Mouse (Mus musculus): ENCODE measurements around the gene Zbtb7a. TPM values are rescaled to one million over a fixed set of nuclear protein-coding genes. Genes with fewer than 3 reads are reported as not detected.

Gene Zbtb7a
- polyA plus RNA-seq (2015; fragmentation: Nextera tagmentation; extraction: Ambion mirVana): 16.2 and 16.7 TPM in 2 replicates

- Histone ChIP-seq H3K9ac (peak within 1 kb of the TSS; percentile 81), H3K27me3 (replicated peaks) (peaks cover 24% of the 10 kb centered on the region)
- WGBS: under 1% methylated on average over 41 of the region's 41 CpGs
These were observed at the start of gene Zbtb7a for GRCm38 (mm10) chr10:81134966-81135681. Zbtb7a (plus strand) TSS chr10:81135220.

DNA sequence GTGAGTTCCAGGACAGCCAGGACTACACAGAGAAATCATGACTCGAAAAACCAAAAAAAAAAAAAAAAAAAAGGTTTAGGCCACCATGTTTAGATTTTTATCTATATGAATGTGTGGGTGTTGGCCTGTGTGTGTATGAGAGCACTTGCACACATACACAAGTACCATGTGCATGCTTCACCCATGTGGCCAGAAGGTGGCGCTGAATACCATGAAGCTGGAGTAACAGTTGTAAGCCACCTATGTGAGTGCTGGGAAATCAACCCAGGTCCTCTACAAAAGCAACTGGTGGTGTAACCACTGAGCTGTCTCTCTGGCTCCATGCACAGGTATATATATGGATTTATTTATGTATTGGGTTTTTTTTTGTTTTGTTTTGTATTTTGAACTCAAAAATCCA, 48.0 kb upstream of the Zbtb7a start:
- no peak for ATAC-seq (replicated peaks)
- H3K4me1 ChIP-seq: no peaks in the 10 kb centered on the region
- no peaks in the 10 kb centered on the region; the same call in 1 of the 2 replicates for H3K27me3 ChIP-seq (replicated peaks)
- no peak overlapping the region for H3K4me2 ChIP-seq
- no peak overlapping the region for H3K9ac ChIP-seq
- no peaks in the 10 kb centered on the region for H3K9me3 ChIP-seq
- no peak overlapping the region for H3K4me3 ChIP-seq
- no peak overlapping the region for H3K27ac ChIP-seq
- 58% methylated on average over 2 of the region's 2 CpGs for WGBS
- H3K36me3 ChIP-seq (replicated peaks): peaks cover 4% of the 10 kb centered on the region; the same call in 1 of the 2 replicates

More at GRCm38 (mm10) chr10:81134966-81135681, at the start of gene Zbtb7a:
- peaks cover 35% of the 10 kb centered on the region for H3K4me1 ChIP-seq
- ATAC-seq (replicated peaks): no peak
- peak within 1 kb of the TSS; percentile 90 for H3K27ac ChIP-seq
- H3K36me3 ChIP-seq (replicated peaks): no peaks in the 10 kb centered on the region
- H3K4me2 ChIP-seq: peak within 1 kb of the TSS; percentile 92
- H3K4me3 ChIP-seq: peak within 1 kb of the TSS; percentile 87
- H3K9me3 ChIP-seq: no peaks in the 10 kb centered on the region

- Histone ChIP-seq H3K4me3 (no peak overlapping the region), H3K4me2 (no peak overlapping the region), H3K27me3 (replicated peaks) (peaks cover 2% of the 10 kb centered on the region; the same call in 1 of the 2 replicates), H3K27ac (no peak overlapping the region), H3K9ac (no peak overlapping the region), H3K9me3 (no peaks in the 10 kb centered on the region), H3K36me3 (replicated peaks) (no peaks in the 10 kb centered on the region), H3K4me1 (no peaks in the 10 kb centered on the region)
- 56% methylated on average over 2 of the region's 2 CpGs for WGBS
- ATAC-seq (replicated peaks): 0 out of 2 replicates have a peak, but pooled peaks have one; percentile 43
These were observed 45.8 kb upstream of the Zbtb7a start for GRCm38 (mm10) chr10:81089216-81089615.

DNA sequence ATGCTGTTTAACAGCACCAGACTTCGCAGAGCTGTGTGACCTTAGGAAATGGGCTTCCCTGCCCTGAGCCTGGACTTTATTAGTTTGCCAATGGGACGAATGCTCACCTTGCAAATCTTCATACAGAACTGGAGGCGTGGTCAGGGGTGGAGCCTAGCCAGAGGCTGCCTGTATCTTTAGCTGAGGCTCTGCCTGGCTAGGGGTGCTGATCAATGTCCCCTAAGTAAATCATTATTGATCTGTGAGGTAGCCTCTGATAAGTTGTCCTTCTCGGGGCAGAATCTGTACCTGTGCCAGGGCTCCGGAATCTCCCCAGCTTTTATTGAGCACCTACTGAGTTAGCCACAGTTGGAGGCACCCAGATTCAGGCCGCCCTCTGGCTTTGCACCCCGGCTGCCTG, 44.4 kb upstream of the Zbtb7a start:
- Histone ChIP-seq H3K4me2 (no peak overlapping the region), H3K4me1 (no peaks in the 10 kb centered on the region), H3K36me3 (replicated peaks) (no peaks in the 10 kb centered on the region), H3K9me3 (no peaks in the 10 kb centered on the region), H3K9ac (no peak overlapping the region), H3K27me3 (replicated peaks) (peaks cover 2% of the 10 kb centered on the region; the same call in 1 of the 2 replicates), H3K27ac (no peak overlapping the region), H3K4me3 (no peak overlapping the region)
- no peak for ATAC-seq (replicated peaks)
- 79% methylated on average over 7 of the region's 7 CpGs for WGBS

- 58% methylated on average over 22 of the region's 22 CpGs for whole genome bisulfite sequencing
These were observed 42.4 kb upstream of the Zbtb7a start for GRCm38 (mm10) chr10:81092465-81093250.

GRCm38 (mm10) chr10:81094931-81095678, 39.9 kb upstream of the Zbtb7a start:
- Histone ChIP-seq H3K4me3 (no peak overlapping the region), H3K9ac (no peak overlapping the region), H3K9me3 (no peaks in the 10 kb centered on the region), H3K27me3 (replicated peaks) (peaks cover 2% of the 10 kb centered on the region; the same call in 1 of the 2 replicates), H3K27ac (no peak overlapping the region), H3K36me3 (replicated peaks) (no peaks in the 10 kb centered on the region), H3K4me1 (no peaks in the 10 kb centered on the region), H3K4me2 (no peak overlapping the region)
- ATAC-seq (replicated peaks): no peak
- 70% methylated on average over 9 of the region's 9 CpGs for WGBS

More at GRCm38 (mm10) chr10:81092465-81093250, 42.4 kb upstream of the Zbtb7a start:
- H3K27ac ChIP-seq: no peak overlapping the region
- no peak overlapping the region for H3K4me3 ChIP-seq
- H3K27me3 ChIP-seq (replicated peaks): peaks cover 2% of the 10 kb centered on the region; the same call in 1 of the 2 replicates
- no peaks in the 10 kb centered on the region for H3K9me3 ChIP-seq
- no peaks in the 10 kb centered on the region for H3K36me3 ChIP-seq (replicated peaks)
- H3K4me1 ChIP-seq: no peaks in the 10 kb centered on the region
- no peak for ATAC-seq (replicated peaks)
- H3K9ac ChIP-seq: no peak overlapping the region
- no peak overlapping the region for H3K4me2 ChIP-seq

DNA sequence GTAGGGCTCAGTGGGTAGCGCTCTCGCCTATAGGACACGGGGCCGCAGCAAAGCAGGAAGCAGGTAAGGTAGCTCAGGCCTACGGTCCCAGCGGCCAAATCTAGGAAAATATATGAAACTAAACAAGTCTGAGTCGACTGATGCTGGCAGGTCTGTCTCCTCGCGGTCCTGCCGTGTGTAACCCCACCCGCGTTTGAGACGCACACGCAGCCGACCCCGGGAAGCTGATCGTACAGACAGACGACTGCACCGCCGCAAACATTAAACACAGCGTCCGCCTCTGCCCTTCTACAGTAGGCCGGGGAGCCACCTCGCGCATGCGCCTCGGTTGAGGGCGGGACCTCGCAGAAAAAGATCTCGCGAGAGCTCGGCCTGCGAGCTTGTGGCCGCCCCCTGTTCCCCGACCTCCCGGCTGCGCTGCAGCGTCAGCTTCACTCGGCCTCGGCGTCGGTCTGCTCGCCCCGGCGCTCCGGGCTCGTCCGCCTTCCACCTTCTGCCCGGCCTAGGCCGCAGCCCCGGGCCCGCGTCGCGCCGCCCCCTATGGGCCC, 29.4 kb upstream of the Zbtb7a start, which contains the start of gene Map2k2:
Map2k2 (plus strand) TSS at position 351 of the 548 bp plus-strand sequence.
- peak; percentile 94 for ATAC-seq (replicated peaks)
- Histone ChIP-seq H3K36me3 (replicated peaks) (peaks cover 23% of the 10 kb centered on the region), H3K27me3 (replicated peaks) (no peaks in the 10 kb centered on the region), H3K4me1 (peaks cover 28% of the 10 kb centered on the region), H3K4me3 (peak within 1 kb of the TSS; percentile 64), H3K4me2 (peak within 1 kb of the TSS; percentile 79), H3K9ac (peak within 1 kb of the TSS; percentile 96), H3K27ac (peak within 1 kb of the TSS; percentile 99), H3K9me3 (no peaks in the 10 kb centered on the region)
- under 1% methylated on average over 55 of the region's 56 CpGs for WGBS

DNA sequence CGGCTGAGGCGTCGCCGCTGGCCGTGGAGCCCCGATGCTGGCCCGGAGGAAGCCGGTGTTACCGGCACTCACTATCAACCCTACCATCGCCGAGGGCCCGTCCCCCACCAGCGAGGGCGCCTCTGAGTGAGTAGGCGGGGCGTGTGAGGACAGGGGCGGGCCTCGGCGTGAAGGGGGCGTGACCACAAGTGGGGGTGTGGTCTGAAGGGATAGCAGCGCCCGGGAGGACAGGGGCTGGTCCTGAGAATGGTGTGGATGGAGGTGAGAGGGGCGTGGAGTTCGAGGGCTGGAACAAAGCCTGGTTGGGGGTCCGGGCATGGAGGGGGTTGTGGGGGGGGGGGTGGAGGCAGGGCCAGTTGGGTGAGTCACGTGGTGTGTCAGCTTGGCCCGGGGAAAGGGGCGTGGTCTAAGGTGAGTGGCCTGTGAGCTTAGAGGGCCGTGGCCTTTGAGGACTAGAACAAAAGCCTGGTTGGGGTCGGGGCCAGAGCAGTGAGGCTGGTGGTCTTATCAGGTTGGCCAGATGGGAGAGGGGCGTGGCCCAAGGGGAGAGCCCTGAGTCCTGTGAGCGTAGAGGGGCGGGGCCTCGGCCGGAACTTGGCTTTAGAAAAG, 28.8 kb upstream of the Zbtb7a start:
- Histone ChIP-seq H3K27ac (peak overlapping the region; percentile 99), H3K9ac (peak overlapping the region; percentile 96), H3K4me2 (peak overlapping the region; percentile 79), H3K9me3 (no peaks in the 10 kb centered on the region), H3K4me3 (peak overlapping the region; percentile 64), H3K36me3 (replicated peaks) (peaks cover 29% of the 10 kb centered on the region), H3K4me1 (peaks cover 28% of the 10 kb centered on the region), H3K27me3 (replicated peaks) (no peaks in the 10 kb centered on the region)
- peak; percentile 81 for ATAC-seq (replicated peaks)
- WGBS: 1% methylated on average over 35 of the region's 35 CpGs

DNA sequence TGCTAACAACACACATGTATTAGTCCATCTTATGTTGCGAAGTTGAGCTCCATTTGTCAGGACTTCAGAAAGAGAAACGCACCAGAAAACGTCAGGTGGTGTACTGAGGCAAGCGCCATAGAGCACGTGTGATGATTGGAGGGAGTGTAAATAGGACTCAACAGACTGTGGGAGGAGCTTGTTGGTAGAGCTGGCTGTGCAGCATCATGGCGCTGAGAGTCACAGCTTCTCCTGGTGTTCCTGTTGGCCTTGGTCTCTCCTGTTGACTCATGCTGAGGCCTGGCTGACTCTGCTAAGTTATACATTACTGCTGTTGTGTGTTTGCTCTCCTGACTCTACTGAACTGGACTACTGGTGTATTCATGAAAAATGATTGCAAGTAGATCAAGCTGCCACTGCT, 22.1 kb upstream of the Zbtb7a start:
- H3K27me3 ChIP-seq (replicated peaks): no peaks in the 10 kb centered on the region
- H3K9ac ChIP-seq: no peak overlapping the region
- H3K4me1 ChIP-seq: 0 out of 2 replicates have a peak, but pooled peaks cover 7% of the 10 kb centered on the region
- H3K4me3 ChIP-seq: no peak overlapping the region
- H3K27ac ChIP-seq: no peak overlapping the region
- ATAC-seq (replicated peaks): no peak
- H3K9me3 ChIP-seq: no peaks in the 10 kb centered on the region
- WGBS: 94% methylated on average over 6 of the region's 6 CpGs
- peaks cover 70% of the 10 kb centered on the region for H3K36me3 ChIP-seq (replicated peaks)
- no peak overlapping the region for H3K4me2 ChIP-seq

- Histone ChIP-seq H3K4me1 (no peaks in the 10 kb centered on the region), H3K4me2 (no peak overlapping the region), H3K4me3 (no peak overlapping the region), H3K27me3 (replicated peaks) (no peaks in the 10 kb centered on the region), H3K9ac (no peak overlapping the region), H3K36me3 (replicated peaks) (peaks cover 76% of the 10 kb centered on the region), H3K9me3 (no peaks in the 10 kb centered on the region), H3K27ac (no peak overlapping the region)
- WGBS: 95% methylated on average over 10 of the region's 10 CpGs
- ATAC-seq (replicated peaks): no peak
These were observed 15.4 kb upstream of the Zbtb7a start for GRCm38 (mm10) chr10:81119625-81120024.

GRCm38 (mm10) chr10:81120650-81121049, 14.4 kb upstream of the Zbtb7a start:
- Histone ChIP-seq H3K4me3 (no peak overlapping the region), H3K4me1 (no peaks in the 10 kb centered on the region), H3K27me3 (replicated peaks) (no peaks in the 10 kb centered on the region), H3K36me3 (replicated peaks) (peaks cover 66% of the 10 kb centered on the region), H3K9me3 (no peaks in the 10 kb centered on the region), H3K4me2 (no peak overlapping the region), H3K9ac (no peak overlapping the region), H3K27ac (no peak overlapping the region)
- WGBS: 86% methylated on average over 7 of the region's 7 CpGs
- no peak for ATAC-seq (replicated peaks)

Measured in midbrain, embryonic 15.5 days (tissue).